Mouse (Mus musculus): ENCODE data around the gene 6030468B19Rik.
"Not testable (repeated sequence)": the region's sequence is repeated elsewhere in the genome, so short reads cannot be mapped to it uniquely, and the experiment has no call there.

6030468B19Rik gene

GRCm38 (mm10) chr11:117801650-117802049 is 4.2 kb downstream of the 6030468B19Rik start:
- DNase-seq (ENCODE audit: low read depth, low spot score), result no peak

- no peak for DNase-seq (ENCODE audit: low read depth, low spot score)
Measured at GRCm38 (mm10) chr11:117803166-117803688, 5.8 kb downstream of the 6030468B19Rik start.

- no peak for DNase-seq (ENCODE audit: low read depth, low spot score)
Measured at GRCm38 (mm10) chr11:117806781-117807180, 9.3 kb downstream of the 6030468B19Rik start.

DNA sequence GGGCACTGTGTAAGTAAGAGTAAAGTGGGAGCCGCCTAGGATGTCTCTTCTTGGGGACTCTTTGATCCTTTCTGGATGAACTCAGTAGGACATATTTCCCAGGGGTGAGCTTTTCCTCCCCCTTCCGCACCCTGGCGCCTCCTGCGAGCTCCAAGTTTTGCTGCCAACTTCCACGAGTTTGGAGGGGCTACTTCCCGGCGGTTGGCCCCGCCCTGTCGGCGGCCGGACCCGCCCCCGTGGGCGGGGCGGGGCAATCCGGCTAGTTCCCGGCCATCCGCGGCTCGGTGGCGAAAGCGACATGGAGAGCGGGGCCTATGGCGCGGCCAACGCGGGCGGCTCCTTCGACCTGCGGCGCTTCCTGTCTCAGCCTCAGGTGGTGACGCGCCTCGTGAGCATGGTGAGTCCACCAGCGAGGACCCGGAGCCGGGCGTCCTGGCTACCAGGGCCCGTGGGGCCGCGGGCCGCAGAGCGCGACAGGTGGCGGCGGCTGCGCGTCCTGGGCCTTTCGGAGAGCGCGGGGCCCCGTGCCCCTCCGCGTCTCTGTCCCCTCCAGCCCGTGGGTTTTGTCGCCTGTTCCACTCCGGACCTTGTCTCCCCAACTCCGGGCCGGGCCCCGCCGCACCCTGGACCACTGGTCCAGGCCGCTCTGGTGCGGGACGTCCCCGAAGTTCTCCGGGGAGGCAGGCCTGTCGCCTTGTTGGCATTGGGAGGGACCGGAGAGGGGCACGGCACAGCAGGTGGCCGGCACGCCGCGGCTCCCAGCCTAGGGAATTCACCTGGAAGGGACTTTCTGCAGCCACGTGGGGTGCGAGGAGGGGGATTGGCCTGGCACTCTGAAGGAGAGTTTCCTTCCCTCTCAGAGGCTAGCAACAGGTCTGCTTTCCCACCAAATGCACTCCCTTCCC is 12.2 kb downstream of the 6030468B19Rik start, which contains the start of the genes Gm20708 and Syngr2:
Gm20708 (plus strand) TSS at position 262 of the 905 bp plus-strand sequence.
Syngr2 (plus strand) TSS at position 262 of the 905 bp plus-strand sequence.
- no peak for DNase-seq (ENCODE audit: low read depth, low spot score)

DNA sequence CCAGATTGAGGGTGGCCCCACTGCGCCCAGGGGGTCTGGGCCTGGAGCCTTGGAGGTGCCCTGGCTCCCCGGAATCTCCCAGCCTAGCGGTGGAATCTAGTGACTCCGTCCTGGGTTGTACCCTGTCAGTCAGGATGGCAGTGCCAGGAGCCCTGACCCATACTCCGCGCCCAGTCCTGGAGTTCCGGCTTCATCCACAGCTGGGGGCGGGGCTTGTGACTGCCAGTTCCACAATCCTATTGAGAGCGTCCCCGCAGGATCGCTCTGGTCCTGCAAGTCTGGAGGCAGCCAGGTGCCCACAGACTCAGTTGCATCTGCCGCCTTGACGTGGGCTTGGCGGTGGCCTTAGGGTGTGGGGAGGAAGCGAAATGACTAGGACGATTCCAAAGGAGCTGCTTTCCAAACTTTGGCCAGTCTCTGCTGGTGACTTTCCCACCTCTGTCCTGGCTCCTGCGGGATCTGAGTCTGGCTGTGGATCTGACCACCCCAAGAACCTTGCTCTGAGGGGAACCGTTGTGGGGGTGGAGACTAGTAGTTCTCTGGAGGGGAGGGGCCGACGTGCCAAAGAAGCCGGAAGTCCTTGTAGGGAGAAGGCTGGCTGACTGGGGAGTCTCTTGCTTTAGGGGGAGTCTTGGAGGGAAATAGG is 13.1 kb downstream of the 6030468B19Rik start:
- no peak for DNase-seq (ENCODE audit: low read depth, low spot score)

- DNase-seq (ENCODE audit: low read depth, low spot score), result no peak
Measured at GRCm38 (mm10) chr11:117813867-117814266, 16.4 kb downstream of the 6030468B19Rik start.

- no peak for DNase-seq (ENCODE audit: low read depth, low spot score)
Measured at GRCm38 (mm10) chr11:117814704-117815366, 17.4 kb downstream of the 6030468B19Rik start.

- not testable (repeated sequence) for DNase-seq (ENCODE audit: low read depth, low spot score)
Measured at GRCm38 (mm10) chr11:117815850-117816249, 18.4 kb downstream of the 6030468B19Rik start.

DNA sequence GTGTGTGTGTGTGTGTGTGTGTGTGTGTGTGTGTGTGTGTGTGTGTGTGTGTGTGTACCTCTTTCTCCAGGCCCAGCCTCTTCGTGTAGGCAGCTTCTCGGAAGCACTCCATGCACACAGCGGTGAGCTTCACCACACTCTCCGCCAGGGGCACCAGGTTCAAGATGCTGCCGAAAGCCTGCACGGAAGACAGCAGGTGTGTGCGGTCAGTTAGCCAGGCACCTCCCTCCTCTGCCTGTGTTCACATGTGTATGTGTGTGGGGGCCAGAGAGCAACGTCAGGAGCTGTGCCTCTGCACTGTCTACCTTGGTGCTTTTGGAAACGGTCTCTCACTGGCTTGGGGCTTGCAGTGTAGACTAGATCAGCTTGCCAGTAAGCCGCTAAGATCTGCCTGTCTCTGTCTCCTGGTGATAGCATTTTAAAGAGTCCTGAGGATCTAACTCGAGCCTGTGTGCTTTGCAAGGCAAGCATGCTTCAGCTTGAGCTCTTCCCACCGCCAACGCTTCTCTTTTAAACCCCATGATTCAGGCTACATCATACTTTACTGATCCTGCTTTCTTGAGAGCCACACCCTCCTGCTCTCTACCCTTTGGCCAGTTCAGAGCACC is 19.0 kb downstream of the 6030468B19Rik start:
- no peak for DNase-seq (ENCODE audit: low read depth, low spot score)

DNA sequence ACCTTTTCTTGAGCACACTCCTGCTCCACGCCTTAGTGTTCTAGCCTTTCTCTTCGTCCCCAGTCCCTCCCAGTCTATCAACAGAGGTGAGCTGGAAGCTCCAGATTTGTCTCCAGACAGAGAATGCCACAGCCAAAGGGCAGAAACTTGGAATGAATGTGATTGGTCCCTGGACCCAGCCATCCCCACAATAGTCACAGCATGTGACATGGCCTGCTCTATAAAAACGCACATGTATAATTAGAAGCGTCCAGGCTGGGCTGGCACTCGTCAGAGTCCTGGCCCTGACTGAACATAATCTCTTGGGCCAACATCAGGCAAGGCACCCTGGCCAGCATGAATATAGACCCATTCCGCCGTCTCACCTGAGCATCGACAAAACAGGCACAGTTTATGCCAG is 21.6 kb downstream of the 6030468B19Rik start:
- no peak for DNase-seq (ENCODE audit: low read depth, low spot score)

DNA sequence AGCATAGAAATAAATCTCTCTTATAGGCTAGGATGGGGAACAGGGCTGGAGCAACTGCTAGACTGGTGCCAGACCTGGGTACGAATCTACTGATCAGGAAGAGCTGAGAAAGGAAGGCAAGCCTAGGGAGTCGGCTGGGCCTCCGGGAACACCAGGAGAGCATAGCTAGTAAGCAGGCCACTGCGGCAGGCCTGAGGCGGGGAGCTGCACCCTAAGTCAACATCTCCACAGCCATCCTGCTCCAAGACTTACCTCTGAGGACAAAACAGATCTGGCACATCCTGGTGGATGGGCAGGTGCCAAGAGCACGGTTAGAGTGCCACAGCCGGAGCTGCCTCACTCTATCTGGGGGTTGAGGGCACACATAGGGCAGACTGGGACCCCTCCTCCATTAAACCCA is 22.7 kb downstream of the 6030468B19Rik start:
- DNase-seq (ENCODE audit: low read depth, low spot score), result no peak

- no peak for DNase-seq (ENCODE audit: low read depth, low spot score)
Measured at GRCm38 (mm10) chr11:117821868-117822267, 24.4 kb downstream of the 6030468B19Rik start.

- no peak for DNase-seq (ENCODE audit: low read depth, low spot score)
Measured at GRCm38 (mm10) chr11:117822728-117823241, 25.3 kb downstream of the 6030468B19Rik start.

GRCm38 (mm10) chr11:117823411-117823810 is 26.0 kb downstream of the 6030468B19Rik start:
- no peak for DNase-seq (ENCODE audit: low read depth, low spot score)

DNA sequence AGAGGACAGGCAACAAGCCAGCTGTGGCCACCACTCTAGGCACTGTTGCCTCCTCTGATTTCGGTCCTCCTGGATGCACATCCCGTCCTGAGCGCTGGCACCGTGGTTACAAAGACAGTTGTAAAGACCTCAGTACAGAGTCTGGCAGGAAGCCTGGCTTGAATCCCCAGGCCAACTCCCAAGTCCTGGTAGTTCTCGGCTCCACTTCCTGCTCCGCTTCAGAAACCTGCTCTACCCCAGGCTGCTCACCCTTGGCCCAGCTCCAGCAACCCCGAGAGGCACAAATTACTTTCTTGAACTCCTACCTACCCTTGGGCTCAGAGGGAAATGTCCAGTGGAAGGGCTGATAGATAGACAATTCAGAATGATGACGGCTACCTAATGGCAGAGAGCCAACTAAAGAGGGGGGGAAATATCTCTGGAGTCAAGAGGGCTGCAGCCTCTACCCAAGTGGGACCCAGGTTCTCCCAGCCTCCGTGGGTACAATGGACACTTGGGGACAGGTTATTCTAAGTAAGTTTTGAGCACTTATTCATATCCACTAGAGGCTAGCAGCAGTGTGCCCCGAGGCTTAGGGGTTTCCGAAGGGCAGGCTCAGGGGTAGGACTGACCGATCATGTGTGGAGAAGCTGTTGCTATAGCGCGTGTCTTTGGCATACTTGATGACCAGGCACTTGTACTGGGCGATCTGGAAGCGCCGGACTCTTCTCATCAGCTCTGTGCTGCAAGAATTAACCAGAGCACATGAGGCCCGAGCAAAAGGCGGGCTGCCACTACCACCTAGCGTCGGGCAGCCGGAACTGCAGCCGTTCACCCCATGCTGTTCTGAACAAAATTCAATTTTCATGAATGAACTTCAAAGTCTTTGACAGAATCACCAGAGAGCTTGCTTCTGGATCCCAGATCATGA is 26.9 kb downstream of the 6030468B19Rik start:
- DNase-seq (ENCODE audit: low read depth, low spot score), result no peak

DNA sequence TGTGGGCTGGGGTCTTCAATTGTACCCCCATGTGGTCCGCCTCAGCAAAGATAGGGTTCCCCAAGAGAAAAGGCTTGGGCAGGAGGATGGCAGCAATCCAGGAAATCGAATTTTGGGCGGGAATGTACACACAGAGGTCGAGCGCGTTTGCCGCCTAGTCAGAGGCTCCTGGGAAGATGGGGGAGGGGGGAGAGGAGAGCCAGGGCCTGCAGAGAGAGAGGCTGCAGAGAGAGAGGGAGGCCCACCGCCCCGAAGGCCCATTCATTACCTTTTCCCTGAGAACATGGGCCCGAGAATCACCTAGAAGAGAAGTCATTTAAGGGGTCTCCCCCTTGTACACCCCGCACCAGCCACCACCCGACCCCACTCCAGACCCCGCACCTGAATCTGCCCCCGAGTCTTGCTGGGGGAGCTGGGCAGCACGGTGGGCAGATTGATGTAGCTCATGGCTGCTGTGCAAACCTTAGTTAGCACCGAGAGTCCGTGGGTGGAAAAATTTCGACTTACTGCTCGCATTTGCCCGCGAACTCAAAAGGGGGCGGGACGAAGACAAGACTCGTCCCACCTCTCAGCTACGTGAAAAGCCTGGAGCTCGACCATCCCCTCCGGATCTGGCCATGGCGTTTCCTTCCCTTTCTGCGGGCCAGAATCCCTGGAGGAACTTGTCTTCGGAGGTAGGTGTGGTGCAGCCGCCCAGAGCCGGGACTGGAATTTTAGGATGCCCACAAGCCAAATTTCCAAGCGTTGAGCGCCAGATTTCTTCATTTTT is 28.1 kb downstream of the 6030468B19Rik start, which contains the start of the genes Afmid and Tk1:
Afmid (plus strand) TSS at position 592 of the 769 bp plus-strand sequence.
Tk1 (minus strand) TSS at position 760 of the 769 bp plus-strand sequence.
- DNase-seq (ENCODE audit: low read depth, low spot score), result no peak

- DNase-seq (ENCODE audit: low read depth, low spot score), result no peak
Measured at GRCm38 (mm10) chr11:117826164-117826563, 28.7 kb downstream of the 6030468B19Rik start.

GRCm38 (mm10) chr11:117826916-117827315 is 29.5 kb downstream of the 6030468B19Rik start:
- DNase-seq (ENCODE audit: low read depth, low spot score), result no peak

DNA sequence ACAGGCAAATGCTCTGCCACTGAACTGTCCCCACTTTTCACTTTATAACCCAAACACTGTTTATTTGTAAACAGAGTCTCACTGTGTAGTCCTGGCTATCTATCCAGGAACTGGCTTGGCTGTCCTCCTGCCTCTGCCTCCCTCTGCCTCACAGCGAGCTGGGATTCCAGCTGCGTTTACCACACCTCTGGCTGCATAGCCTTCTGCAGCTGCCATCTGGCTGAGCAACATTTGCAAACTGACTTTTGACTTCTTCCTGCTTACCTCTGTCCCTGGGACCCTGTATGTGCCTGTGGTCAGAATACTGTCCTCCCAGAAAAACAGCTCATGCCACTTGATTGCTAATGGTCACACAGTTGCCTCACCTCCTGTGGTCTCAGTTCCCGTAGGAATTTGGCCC is 29.9 kb downstream of the 6030468B19Rik start:
- DNase-seq (ENCODE audit: low read depth, low spot score), result no peak
